Mouse (Mus musculus): ENCODE measurements around the gene Zfhx3.

Zfhx3 gene

DNA sequence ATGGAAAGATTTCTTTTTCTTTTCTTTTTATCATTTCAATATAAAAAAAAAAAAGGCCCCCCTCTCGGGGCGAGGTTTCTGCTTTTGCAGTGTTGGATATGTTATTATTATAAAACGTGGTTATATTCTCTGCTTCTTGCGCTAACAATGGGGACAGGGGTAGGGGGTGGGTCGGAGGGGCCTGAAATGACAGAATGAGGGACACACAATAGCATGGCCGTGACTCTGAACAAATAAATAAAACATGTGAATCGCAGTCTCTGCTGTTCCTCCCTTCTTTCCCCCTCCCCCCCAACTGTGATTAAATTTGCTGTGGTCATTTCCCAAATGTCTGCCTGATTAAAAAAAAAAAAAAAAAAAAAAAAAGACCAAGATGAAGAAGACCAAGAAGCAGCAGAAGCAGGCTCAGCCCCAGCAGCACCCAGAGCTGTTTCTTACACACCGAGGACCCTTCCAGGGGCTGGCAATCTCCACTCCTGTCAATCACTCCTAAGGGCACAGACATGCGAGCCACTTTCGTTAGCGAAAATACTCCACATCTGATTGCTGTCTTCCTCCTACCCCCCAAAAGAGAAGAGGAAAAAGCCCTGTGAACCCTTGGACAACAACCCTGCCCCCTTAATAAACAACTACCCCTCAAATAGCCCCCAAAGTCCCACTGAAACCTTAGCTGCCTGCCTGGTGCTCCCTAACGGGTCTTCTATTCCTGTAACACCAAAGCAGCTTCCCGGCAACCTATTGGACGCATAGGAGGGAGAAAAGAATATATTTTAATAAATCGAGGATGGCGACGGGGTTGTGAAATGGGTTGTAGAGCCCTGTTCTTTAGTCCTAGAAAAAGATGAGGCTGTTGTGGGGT, 302.4 kb downstream of the Zfhx3 start:
- no peak for DNase-seq

DNA sequence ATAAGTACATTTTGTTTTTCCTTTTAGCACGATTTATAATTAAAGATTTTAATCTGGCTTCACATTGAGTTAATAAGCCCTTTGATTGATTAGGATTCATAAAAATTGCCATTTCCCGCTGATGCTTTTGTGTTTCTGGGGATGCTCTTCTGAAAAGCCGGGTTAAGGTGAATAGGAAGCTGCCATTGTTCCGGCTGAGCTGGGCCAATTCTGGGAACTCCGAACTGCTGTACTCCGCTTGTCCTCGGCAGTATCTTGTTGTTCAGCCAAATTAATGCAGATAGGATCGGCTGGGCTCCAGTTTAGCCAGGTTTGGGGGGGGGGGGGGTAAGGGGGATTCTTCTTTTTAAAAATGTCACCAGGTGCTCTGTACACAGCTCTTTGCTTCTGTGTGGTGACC, 303.1 kb downstream of the Zfhx3 start:
- no peak for DNase-seq

GRCm38 (mm10) chr8:108246035-108246933, 303.8 kb downstream of the Zfhx3 start:
- no peak for DNase-seq

DNA sequence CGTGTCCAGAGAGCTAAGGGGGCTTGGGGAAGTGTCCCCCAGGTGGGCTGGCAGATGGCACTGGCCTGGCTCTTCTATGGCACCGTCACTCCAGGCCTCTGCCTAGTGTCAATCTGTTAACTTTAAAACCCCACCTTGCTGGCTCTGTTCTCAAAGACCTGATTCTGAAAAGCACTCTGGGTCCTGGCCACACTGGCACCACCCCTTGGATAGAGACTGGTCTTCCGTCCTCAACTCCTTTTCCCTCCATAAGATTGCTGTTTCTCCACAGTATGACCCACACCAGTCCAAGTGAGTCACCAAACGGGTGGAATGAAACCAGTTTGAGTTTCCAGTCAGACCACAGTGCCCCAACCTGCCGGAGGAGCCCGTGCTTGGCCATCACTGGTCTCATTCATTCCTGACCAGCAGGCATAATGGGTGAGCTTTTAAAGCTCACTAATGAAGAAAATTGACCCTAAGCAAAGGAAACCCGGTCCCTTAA, 304.5 kb downstream of the Zfhx3 start:
- no peak for DNase-seq

- DNase-seq, result no peak
Measured at GRCm38 (mm10) chr8:108264593-108265160, 322.2 kb downstream of the Zfhx3 start.

DNA sequence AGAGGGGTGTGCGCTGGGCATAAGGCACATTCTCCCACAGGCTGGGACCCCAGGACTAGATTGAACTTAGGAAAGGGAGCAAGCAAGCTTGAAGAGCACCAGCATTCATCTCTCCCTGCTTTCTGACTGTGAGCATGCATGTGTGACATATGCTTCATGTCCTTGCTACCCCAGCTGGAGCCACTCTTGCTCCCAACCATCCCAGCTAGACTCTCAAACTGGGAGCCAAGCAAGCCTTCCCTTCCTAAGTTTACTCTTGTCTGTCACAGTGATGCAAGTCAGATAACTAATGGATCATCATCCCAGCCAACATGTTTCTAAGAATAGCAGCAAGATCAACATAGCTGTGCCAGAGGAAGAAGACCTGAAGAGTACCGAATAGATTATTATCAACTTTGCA, 335.5 kb downstream of the Zfhx3 start:
- DNase-seq, result no peak

DNA sequence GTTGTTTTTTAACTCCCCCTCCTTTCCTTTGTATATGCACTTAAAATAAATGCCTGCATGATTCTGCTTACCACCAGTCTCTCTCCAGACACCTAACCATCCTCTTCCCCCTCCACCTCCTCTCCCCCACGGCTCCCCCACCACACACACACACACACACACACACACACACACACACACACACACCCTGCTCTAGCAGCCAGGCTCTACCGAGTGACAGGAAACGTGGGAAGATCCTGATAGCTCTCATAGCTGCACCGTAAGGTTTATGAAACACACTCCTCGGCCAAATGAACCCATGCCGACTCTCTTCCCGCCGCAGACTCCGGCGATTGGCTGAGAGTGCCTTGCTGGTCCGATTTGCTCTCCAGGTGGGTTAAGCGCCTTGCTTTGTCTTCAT, 339.5 kb downstream of the Zfhx3 start:
- DNase-seq, result no peak

GRCm38 (mm10) chr8:108286117-108286516, 343.7 kb downstream of the Zfhx3 start:
- DNase-seq, result no peak

DNA sequence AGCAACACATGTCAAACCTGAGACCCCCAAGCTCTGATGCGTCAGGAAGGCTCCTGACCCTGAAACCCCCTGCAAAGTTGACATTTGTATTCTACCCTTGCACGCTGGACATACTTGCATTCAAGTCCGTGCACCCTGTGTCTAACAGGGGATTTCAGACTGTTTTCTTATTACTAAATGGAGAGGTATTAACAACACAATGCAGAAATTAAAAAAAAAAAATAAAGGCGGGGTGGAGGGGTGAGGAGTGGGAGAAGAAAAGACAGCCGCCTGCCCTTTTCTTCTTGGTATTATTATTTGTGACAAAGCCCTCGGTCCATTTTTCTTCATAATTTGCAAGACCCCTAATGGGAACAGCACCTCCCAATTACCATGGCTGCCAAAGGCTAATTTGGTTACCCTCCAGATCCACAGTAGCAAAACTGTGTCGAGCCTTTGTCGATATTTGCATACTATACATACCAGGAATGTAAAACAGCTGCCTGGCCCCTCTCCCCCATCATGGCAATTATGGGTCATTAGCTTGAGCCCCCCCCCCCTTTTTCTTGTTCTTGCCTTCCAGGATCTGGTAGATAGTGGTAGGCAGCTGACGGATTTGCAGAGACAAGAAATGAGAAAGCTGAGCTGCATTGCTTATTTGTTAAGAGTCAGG, 358.6 kb downstream of the Zfhx3 start:
- DNase-seq, result no peak

DNA sequence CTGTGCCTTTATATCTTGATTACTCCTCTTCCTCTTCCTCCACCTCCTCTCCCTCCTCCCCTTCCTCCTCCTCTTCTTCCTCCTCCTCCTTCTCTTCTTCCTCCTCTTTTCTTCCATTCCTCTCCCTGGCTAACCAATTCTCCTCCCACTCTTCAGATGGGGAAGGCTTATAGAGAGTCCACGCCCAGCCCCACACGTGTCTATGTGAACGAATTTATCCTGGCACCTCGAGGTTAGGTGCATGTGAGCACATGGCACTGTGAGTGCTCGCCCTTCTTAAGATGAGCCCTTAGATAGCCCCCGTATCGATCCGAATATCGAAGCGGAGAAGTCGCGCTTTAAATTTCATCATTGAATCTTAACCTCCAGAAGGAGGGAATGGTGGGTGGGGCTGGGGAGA, 359.2 kb downstream of the Zfhx3 start:
- no peak for DNase-seq

DNA sequence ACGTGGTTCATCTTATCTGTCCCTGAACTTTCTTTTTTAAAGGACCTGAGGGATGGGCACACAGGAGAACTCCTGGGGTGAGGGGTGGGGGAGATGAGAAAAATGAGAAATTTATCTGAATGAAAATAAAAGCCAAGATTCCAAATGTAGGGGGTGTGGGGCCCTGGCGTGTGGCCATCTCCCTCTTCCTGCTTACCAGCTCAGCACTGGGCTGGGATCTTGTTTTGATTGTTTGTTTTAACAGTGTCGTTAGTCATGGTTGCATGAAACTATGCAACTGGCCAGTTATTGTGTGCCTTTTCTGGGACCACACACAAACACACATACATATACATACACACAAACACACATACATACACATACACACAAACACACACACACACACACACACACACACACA, 362.9 kb downstream of the Zfhx3 start:
- no peak for DNase-seq

DNA sequence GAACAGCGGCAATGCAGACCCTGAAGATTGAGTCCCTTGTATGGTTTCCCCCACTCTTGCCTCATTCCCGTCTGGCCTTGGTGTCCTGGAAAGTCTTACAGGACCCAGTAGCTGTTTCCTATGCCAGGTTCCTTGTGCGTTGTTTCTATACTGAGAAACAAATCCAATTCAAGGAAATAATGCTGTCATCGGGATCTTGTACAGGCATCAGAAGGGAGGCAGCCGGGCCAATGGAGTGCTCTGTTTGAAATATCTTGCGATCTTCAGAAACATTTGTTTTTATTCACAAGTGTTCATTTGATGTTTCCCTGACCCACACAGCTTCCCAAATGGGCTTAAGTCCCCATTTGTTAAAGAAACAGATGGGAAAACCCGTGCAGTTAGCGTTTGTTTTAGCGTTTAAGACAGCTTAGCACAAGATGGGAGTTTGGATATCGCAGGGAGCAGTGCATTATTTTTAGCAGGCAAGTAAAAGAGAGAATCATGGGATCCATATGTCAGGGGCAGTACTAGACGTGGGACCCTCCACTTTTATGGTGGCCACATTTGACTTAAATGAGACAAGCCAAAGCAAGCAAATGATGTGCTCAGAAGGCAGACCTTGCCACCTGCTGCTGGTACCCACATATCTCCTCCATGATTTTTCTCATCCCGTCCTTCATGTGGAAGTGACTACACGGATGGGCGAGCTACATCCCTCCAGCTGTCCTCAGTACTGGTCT, 367.2 kb downstream of the Zfhx3 start:
- no peak for DNase-seq

- DNase-seq, result no peak
Measured at GRCm38 (mm10) chr8:108315046-108315445, 372.6 kb downstream of the Zfhx3 start.

DNA sequence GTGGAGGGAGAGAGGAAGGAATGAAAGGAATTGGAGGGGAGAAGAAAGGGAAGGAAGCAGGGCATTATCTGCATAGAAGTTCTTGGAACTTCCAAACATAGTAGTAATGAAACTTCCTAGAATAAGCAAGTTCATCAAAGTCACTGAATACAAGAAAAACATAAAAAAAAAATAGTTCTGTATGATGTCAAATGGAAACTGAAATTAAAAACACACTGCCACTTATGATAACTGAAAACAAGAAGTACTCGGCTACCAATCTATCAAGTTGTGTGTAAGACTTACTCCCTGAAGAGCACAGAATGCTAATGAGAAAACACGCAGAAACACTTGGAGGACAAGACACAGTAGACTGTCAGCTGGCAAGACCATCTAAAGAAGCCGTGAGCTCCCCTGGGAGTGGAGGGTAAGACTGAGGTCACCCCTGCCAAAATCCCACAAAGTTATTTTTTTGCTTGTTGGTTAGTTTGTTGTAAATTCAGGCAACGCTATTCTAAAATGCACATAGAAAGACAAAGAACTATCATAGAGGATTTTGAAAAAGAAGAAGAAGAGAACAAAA, 375.2 kb downstream of the Zfhx3 start:
- no peak for DNase-seq

- DNase-seq, result no peak
Measured at GRCm38 (mm10) chr8:108327711-108328110, 385.3 kb downstream of the Zfhx3 start.

GRCm38 (mm10) chr8:108348352-108348751, 405.9 kb downstream of the Zfhx3 start:
- no peak for DNase-seq

- DNase-seq, result no peak
Measured at GRCm38 (mm10) chr8:108348776-108349175, 406.3 kb downstream of the Zfhx3 start.

DNA sequence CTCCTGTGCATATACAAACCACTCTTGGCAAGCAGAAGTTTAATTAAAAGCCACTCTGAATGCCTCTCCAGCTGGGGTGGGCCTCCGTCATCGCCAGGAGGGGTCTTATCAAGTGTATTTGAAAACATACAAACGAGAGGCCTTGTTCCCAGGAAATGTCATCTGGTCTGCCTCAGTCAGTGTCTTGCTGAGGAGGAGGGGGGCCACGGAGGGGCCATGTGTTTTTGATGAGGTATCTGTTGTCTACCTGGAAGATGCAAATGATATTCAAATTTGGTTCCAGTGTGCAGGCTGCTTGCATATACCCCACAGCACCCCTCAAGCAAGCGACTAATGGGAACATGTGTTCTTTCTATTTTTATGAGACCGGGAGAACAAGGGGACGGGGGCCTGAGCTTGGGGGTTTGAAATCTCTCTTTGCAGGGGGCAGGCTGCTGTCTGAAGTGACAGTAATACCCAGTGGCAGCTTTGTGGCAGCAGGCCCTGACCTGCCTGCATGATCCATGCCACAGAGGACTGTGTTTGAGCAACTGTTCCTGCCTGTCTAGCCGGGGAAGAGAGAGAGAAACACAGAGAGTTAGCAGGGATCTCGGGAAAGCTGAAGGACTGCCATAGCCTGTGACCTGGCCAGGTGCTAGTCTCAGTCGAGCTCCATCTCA, 412.8 kb downstream of the Zfhx3 start:
- DNase-seq, result no peak

DNA sequence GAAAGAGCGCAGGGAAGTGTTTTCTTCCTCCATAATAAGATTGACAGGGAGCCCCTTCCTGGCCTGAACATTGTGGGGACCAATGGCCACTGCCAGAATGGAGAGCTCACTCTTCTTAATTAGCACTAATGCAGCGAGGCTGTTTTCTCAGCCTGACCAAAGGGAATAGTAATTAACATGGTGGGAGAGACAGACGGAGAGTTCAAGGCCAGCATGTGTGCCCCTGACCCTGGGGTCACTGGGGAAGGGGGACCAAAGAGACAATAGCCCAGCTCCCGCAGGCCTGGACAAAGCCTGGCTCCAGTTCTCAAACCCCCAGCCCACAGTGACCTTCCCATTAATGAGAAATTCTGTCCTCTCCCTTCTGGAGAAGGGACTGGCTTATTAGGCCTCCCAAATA, 419.0 kb downstream of the Zfhx3 start:
- no peak for DNase-seq

DNA sequence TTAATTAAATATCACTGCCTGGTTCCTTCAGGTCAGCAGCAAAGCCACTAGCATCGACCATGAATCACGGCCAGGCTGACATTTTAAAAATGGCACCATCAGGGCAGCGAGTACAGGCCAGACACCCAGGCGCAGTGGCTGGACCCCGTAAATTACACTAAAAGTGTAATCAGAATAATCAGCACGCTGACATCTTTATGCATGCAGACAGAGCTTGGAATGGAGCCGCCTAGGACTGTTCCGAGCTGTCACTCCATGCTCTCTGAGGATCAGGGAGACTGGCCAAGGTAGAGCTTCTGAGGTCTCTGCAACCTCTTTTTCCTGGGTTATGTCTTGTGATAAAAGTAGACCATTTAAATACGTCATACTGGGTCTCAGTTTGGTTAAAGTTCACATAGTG, 420.0 kb downstream of the Zfhx3 start:
- DNase-seq, result no peak

DNA sequence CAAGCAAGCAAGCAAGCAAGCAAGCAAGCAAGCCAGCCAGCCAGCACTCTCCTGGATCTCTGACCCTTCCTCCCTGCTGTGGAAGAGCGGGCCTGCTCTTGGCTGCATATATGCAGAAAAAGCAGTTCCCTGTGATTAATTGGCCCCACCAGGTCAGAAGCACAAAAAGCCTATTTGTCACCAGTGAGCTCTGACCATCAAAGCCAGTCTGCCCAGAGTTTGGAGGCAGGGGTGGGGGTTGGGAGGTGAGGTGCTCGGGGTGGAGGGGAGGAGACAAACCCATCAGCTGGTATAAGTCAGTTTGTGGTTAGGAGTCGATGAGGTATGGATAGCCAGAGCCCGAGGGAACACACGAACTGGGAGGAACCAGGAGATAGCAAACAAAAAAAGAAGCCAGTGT, 421.0 kb downstream of the Zfhx3 start:
- DNase-seq, result no peak
